Mouse (Mus musculus): ENCODE data around the gene Palld. TPM values are rescaled to one million over a fixed set of nuclear protein-coding genes. Genes with fewer than 3 reads are reported as not detected.

Gene Palld
- total RNA-seq, 1 experiment from 2014 or later: 33.9 TPM

DNA sequence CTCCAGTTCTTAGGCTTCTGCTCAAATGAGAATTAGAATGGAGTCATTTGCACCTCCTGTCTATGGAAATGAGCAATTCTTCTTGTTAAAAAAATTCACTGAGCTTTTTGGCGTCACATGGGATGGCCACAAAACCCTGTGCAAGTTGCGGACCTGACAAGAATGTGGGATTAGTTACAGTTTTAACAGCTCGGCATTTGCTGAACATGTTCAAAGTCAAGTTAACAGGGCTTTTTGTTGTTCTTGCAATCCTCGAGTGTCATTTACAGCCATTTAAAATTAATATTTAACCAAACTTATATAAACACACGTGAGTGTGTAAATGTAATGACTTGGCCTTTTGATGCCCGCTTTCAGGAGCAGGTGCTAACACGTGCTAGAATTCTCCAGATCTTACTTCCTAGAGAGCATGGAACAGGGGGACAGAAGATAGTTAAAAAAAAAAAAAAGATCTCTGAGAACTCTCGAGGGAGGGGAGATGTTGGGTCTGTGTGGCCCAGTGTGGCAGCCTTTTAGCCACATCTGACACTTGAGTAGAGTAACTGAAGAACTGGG is 276.8 kb downstream of the Palld start:
- DNase-seq: no peak

DNA sequence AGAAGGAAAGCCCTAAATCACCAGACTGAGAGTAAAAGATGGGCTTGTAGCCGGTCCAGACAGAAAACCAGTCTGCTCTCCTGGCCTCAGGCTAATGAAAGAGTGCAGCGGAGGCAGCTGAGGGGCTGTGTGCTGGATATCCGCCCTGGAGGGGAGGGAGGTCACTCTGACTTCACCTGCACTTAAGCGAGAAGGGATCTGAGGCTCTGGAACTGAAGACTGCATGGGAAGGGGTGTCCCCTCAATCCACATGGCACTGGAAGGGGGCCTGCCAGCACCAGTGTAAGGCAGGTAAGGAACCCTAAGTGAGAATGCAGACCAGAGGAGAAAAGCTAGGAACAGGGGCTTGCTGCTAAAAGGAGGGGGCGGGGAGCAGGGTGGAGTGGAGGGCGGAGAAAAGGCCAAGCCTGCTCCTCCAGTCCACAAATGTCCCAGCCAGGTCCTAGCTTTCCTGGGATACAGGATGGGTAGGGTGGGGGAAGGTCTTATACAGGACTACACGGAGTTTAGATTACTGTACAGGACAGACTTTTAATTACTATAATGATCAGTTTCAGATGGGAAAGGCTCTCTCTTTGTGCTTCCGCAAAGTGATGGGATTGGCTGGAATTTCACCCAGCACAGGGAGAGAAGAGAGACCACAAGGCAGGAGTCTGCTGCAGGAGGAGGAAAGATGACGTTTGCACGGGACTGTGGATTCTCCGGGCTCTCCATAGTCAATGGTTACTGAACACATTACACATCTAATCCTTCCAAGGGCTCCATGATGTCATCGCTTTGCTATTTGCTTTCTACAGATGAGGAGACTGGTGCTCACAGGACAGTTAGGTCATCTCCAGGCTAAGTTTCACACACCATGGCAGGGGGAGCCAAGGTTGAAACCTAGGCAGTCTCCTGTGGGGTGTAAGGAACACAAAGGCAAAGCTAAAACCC is 278.7 kb downstream of the Palld start:
- DNase-seq: no peak

- DNase-seq: no peak
These were observed 281.2 kb downstream of the Palld start for GRCm38 (mm10) chr8:61621300-61621699.

- DNase-seq: no peak
These were observed 284.8 kb downstream of the Palld start for GRCm38 (mm10) chr8:61617651-61618050.

DNA sequence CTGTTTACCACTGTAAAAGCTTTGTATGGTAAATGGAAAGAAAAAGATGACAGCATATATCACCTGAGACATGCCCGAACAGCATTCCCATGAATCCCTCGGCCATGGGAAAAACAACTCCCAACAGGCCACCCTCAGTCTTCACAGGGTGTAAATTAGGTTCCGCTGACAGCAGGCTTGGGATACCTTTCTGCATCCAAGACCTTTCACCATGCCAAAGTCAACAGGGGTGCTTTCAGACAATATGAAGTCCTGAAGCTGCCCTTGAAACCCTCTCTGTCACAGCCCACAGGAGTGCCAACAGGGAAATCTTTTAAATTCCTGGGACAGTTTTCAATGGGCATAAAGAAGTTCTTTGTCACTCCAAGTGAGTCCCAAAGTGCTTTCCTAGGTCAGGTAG is 285.4 kb downstream of the Palld start:
- DNase-seq: no peak

DNA sequence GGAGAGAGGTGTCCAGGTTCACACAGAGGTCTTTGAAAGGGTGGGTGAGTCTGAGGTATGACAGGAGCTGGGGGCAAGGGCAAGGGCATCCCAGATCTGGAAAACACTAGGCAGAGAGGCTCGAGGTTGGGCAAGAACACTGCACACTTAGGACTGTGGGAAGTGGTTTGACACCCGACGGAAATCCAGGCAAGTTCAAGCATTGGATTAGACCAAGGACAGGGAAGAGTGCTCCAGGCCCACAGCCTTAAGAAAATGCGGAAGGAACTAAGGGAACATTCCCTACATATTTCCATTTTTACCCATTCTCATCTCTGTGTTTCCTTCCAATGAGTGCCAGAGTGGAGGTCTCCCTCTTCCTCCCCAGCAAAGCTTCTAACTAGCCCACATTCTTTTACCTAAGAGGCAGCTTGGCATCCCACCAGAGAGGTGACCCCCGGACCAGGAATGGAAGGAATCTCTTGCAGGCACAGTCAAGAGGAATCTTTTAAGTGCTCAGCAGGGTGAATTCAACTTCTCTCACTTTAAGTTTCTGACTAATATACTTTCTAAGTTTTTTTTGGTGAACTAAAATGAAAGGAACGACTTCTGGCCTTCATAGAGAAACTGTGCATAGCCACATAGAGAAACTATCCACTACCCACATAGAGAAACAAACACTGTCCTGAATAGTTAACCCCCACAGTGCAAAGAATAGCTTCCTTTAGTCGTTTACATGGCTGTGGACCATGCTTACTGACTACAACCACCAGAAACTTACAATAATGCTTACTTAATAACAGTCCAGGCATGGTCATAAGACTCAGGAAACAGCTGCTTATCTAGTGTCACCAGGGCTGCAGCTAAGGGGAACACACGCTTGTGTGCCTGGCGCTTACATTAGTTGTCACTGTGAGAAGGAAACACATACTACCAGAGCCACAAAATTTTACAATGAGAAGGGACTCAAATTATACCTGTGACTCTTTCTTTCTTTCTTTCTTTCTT is 286.5 kb downstream of the Palld start:
- DNase-seq: no peak

DNA sequence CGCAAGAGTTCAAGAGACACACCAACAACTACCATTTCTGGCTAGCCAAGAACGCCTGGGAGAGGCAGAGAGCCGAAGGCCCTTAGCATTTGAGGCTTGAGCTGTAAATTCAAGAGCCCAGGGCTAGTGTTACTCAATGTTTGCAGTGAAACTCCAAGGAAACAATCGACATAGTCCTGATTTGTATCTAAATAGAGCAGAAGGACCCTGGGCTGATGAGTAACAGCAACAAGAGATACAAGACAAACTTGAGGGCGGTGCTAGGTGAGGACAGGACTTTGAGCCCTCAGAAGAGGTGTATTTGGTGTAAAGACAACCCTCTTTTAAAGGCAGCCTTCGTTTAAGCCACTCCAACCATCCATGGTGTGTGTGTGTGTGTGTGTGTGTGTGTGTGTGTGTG is 290.7 kb downstream of the Palld start:
- no peak for DNase-seq

DNA sequence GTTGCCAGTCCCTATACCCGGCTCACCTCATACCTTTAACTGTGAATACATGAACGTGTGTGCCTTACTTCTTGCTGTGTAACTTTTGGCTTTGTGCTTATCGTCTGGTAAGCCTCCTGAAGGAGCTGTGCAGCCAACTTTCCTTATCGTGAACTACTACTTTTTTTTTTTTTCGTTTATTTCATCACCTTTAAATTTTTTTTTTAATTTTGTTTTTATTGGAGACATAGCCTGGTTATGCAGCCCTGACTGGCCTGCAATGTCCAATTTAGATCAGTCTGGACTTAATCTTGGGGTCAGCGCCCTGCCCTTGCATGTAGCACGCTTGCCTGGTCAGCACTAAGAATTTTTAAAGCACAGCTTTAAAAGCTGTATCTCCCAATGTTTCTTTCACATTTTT is 291.4 kb downstream of the Palld start:
- no peak for DNase-seq

DNA sequence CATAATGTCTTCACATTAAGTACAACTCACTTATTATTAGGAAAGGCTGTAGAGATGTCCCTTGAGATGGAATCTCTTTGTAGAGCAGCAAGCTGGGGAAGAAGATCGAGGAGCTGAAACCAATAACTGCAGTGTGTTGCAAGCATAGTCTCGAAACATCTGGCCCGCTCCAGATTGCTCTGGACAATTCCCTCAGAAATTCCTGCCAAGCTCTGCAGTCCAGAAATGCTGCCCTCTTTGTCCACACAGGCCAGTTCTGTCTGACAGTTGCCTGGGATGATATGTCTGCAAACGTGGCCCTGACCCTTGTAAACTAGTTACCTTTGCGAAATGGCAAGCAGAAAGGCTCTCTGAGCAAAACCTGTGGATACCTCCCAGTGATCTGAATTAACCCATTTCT is 291.9 kb downstream of the Palld start:
- DNase-seq: no peak

DNA sequence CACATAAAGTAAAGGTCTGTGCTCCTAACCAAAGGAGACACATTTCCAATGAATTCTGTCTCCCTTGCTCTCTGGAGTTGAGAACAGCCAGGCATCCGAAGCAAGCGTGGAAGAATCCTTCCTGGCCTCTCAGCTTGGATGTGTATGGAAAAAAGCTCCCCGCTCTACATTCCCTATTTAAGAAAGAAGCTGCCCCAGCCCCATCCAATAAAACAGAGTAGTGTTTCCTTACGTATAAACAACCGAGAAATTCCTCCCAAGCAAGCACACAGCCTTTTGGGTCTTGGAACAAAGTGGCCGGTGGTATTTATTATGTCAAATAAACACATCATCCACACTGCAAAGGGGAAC is 295.1 kb downstream of the Palld start:
- DNase-seq: no peak

GRCm38 (mm10) chr8:61606795-61607462 is 295.6 kb downstream of the Palld start:
- DNase-seq: peak; percentile 76

- DNase-seq: no peak
These were observed 297.6 kb downstream of the Palld start for GRCm38 (mm10) chr8:61604871-61605270.

GRCm38 (mm10) chr8:61596889-61597288 is 305.6 kb downstream of the Palld start:
- DNase-seq: no peak

GRCm38 (mm10) chr8:61591446-61591845 is 311.0 kb downstream of the Palld start:
- DNase-seq: peak; percentile 10

GRCm38 (mm10) chr8:61590551-61591431 is 311.7 kb downstream of the Palld start:
- DNase-seq: peak; percentile 92

DNA sequence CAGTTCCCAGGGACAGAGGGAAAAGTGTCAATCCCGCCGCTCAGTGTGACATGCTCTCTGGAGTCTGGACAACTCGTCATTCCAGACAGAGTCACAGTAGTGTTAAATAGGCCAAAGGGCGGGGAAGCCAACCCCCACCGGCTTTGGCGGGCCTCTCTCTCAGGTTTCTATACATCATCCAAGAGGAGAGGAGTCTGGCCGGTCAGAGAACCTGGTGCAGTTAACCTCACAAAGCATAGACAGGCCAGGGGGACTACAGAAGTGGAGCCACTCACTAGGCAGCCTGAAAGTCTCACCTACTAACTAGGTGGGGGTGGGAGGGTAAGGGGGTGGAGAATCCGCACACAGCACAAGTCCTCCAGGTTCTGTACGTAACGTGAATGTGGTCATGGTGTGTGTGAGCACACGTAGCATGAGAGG is 312.5 kb downstream of the Palld start:
- DNase-seq: peak; percentile 26

- DNase-seq: no peak
These were observed 314.2 kb downstream of the Palld start for GRCm38 (mm10) chr8:61588336-61588735.

- DNase-seq: no peak
These were observed 314.8 kb downstream of the Palld start for GRCm38 (mm10) chr8:61587731-61588130.

DNA sequence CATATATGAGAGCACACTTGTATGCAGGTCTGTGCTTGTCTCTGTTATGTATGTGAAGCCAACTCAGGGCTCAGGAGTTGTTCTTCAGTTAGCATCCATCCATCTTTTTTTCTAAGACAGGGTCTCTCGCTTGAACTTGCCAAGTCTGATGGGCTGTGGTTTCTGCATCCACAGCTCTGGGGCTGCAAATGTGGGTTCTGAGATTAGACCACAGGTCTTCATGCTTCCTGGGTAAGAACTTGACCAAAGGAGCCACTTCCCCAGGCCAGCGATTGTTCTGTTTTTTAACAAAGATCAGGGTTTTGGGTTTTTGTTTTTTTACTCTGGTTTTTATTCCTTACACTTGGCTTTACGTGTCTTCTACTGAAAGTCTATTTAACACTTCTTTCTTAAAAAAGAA is 316.0 kb downstream of the Palld start:
- DNase-seq: no peak

DNA sequence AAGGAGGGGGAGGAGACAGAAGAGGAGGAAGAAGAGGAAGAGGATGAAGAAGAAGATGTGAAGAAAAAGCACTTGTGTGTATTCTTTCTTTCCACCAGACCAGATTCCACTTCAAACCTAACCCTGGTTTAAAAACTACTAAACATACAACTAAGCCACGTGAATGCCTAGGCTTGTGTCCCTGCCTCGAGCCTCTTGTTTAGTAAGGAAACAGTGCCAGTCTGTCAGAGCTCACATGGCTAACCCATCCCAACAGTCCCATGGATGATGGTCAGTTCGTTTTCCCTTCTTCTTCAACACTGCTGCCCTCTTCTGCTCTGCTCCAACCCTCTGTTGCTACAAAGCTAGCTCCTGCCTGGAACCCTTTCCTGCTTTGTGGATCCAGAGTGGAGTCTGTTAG is 316.7 kb downstream of the Palld start:
- no peak for DNase-seq
